ENCODE assay signal across 12 mouse cellular contexts in the genomic region with DNA sequence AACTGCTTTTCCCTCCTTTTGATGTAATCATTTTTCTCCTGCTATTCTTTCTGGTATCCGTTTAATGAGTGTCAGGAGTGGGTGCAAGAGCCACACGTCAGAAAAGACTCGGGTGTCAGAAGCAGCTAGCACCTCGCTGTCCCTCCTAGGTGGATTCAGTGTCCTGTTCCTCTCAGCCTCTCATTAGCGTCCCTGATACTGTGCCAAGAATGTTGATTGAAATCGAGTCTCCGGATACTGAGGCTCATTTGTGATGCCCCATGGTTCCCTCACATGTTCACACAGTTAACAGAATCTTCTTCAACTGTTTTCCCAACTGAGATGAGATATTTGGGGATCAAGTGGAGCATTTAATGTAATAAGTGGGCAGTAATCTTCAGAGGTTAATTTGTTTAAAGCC.
"Had no signal": no experiment of that assay in that cellular context is flagged by ENCODE, and none has a peak within 500 bp of the region (broad histone marks: within the 10 kb centered on the region; RNA-seq: fewer than 3 reads in every experiment).

No protein-coding gene starts in this region.

- H3K36me3 ChIP-seq: kidney, embryonic 15.5 days; limb, embryonic 13.5 days; midbrain, embryonic 12.5 days; stomach, embryonic 15.5 days had no signal

- H3K4me1 ChIP-seq: stomach, embryonic 15.5 days had no signal

- H3K4me3 ChIP-seq: kidney, embryonic 15.5 days; limb, embryonic 13.5 days; midbrain, embryonic 12.5 days; stomach, embryonic 15.5 days had no signal

- DNase-seq: kidney, adult 18-20 months; kidney, postnatal 14 days; left cerebral cortex, postnatal 4 days; lung, adult 18-20 months; right cerebral cortex, postnatal 14 days; thymus, adult 2 months; thymus, postnatal 25 days had no signal

- H3K27ac ChIP-seq: kidney, embryonic 15.5 days; limb, embryonic 13.5 days; liver, embryonic 14.5 days; midbrain, embryonic 12.5 days; stomach, embryonic 15.5 days had no signal

- H3K9me3 ChIP-seq: kidney, embryonic 15.5 days; limb, embryonic 13.5 days; midbrain, embryonic 12.5 days; stomach, embryonic 15.5 days had no signal

- H3K9ac ChIP-seq: kidney, embryonic 15.5 days; limb, embryonic 13.5 days; liver, embryonic 14.5 days; midbrain, embryonic 12.5 days; stomach, embryonic 15.5 days had no signal

- H3K4me2 ChIP-seq: kidney, embryonic 15.5 days; limb, embryonic 13.5 days; midbrain, embryonic 12.5 days; stomach, embryonic 15.5 days had no signal

- H3K27me3 ChIP-seq: kidney, embryonic 15.5 days; limb, embryonic 13.5 days; stomach, embryonic 15.5 days had no signal
